Mouse (Mus musculus) heart, embryonic 16.5 days (tissue): Measurements from ENCODE around the gene Slc1a5. TPM values are rescaled to one million over a fixed set of nuclear protein-coding genes. Genes with fewer than 3 reads are reported as not detected.

Experiments used
- ATAC-seq: fragments of 200-750 bp; cut with Nextera tagmentation; replicated peaks from 2 replicates; pipeline ENCODE4 v1.8.0; 2017; ENCODE audit warnings: moderate number of reproducible peaks; ENCODE audit not compliant: insufficient read depth, low FRiP score; ENCODE audit errors: extremely low read depth
- H3K27ac ChIP-seq: fragments of 300-500 bp; sonication (generic); 2 replicates; pipeline ENCODE4 v1.5.1; 2014; ENCODE audit warnings: mild to moderate bottlenecking, low read length, control low read depth, moderate library complexity
- H3K27me3 ChIP-seq: fragments of 300-500 bp; sonication (generic); 2 replicates; pipeline ENCODE4 v1.6.1; 2014; ENCODE audit warnings: low read length, mixed read lengths; ENCODE audit not compliant: control insufficient read depth, insufficient read depth
- H3K36me3 ChIP-seq: fragments of 300-500 bp; sonication (generic); 2 replicates; pipeline ENCODE4 v1.6.1; 2014; ENCODE audit not compliant: control insufficient read depth, insufficient read depth
- H3K4me1 ChIP-seq: fragments of 300-500 bp; sonication (generic); 2 replicates; pipeline ENCODE4 v1.6.1; 2014; ENCODE audit warnings: low read length, mixed read lengths; ENCODE audit not compliant: control insufficient read depth, insufficient read depth
- H3K4me2 ChIP-seq: fragments of 300-500 bp; sonication (generic); 2 replicates; pipeline ENCODE4 v1.6.1; 2014; ENCODE audit warnings: low read depth, mild to moderate bottlenecking, control low read depth, low read length
- H3K4me3 ChIP-seq: fragments of 300-500 bp; sonication (generic); 2 replicates; pipeline ENCODE4 v1.5.1; 2014; ENCODE audit warnings: mild to moderate bottlenecking, control low read depth, low read length
- H3K9ac ChIP-seq: fragments of 300-500 bp; sonication (generic); 2 replicates; pipeline ENCODE4 v1.6.1; 2014; ENCODE audit warnings: low read length, control low read depth
- H3K9me3 ChIP-seq: fragments of 300-500 bp; sonication (generic); replicated peaks from 2 replicates; pipeline ENCODE4 v1.6.1; 2016; ENCODE audit warnings: low read length; ENCODE audit not compliant: control insufficient read depth
- WGBS: fragments of 180-500 bp; shearing (Covaris S2); extraction: QIAGEN DNeasy Blood & Tissue Kit; methylation state at CpG from one replicate; pipeline ENCODE4 v1.1.7; 2014; 5-methylcytosine and 5-hydroxymethylcytosine counted together
- polyA plus RNA-seq: library from polyadenylated mRNA; unstranded; fragments of >200 nt; fragmentation: Nextera tagmentation; extraction: Ambion mirVana; gene quantifications from 2 replicates; pipeline ENCODE4 v1.2.1, GENCODE M21; 2015

Gene Slc1a5
- 45.4 and 47.6 TPM in 2 replicates for polyA plus RNA-seq

DNA sequence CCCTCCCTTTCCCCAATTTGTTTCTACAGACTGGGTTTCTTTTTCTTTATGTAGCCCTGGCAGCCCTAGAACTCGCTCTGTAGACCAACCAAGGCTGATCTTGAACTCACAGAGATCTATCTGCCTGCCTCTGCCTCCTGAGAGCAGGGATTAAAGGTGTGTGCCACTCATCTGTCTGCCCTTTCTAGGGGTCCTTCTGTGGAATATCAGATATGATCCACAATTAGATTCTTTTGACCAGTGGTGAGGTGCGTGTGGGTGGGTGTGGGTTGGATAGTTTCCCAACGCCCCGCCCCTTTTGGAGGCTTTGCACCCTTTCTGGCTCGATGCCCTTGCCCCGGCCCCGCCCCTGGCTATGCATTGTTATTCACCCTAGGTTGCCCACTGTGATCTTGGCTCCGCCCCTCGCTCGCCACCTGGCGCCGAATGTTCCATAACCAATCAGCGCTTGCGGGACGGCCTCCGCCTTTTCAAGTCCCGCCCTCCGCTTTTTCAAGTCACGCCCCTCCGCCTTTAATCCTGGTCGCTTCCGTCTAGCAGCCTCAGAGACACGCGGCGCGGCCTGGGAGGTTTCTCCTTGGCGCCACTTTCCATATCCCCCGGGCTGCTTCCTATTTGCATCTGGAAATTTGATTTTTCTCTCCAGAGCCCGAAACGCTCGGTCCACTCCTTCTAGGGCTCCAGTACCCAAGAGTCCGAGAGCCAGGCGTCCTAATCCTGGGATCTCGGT lies at the start of gene Slc1a5:
Slc1a5 (plus strand) TSS at position 516 of the 730 bp plus-strand sequence.
- Histone ChIP-seq H3K9ac (peak within 1 kb of the TSS; percentile 86), H3K9me3 (no peaks in the 10 kb centered on the region), H3K4me2 (peak within 1 kb of the TSS; percentile 98), H3K36me3 (no peaks in the 10 kb centered on the region), H3K4me1 (peaks cover 24% of the 10 kb centered on the region), H3K27ac (peak within 1 kb of the TSS; percentile 59), H3K27me3 (no peaks in the 10 kb centered on the region), H3K4me3 (peak within 1 kb of the TSS; percentile 88)
- ATAC-seq = peak; percentile 76
- WGBS = 3% methylated on average over 34 of the region's 34 CpGs

DNA sequence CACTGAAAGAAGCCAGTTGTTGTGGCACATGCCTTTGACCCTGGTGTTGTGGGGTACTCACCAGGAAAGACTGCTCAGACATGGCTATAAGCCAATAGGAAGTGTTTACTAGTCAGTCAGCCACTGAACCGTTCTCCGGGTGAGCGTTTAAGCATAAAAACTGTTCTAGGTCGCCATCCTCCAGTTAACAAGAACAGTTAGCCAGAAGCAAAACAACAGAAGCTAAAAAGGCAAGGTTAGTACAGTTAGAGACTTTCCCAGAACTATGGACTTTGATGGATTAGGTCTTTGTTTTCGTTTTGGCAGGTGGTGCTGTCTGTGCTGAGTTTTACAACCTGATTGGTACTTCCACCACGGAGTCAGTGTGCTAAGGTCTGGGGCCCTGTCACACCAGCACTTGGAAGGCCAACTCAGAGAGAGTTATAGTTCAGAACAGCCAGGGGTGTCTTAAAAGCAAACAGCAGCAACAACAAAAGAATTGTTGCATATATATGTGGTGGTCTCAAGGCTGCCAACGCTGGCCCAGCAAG lies 49.2 kb upstream of the Slc1a5 start:
- no peak for ATAC-seq
- H3K9ac ChIP-seq = no peak overlapping the region
- H3K4me2 ChIP-seq = no peak overlapping the region
- H3K4me3 ChIP-seq = no peak overlapping the region
- H3K4me1 ChIP-seq = peaks cover 14% of the 10 kb centered on the region; the same call in 1 of the 2 replicates
- no peak overlapping the region for H3K27ac ChIP-seq
- no peaks in the 10 kb centered on the region for H3K27me3 ChIP-seq
- H3K9me3 ChIP-seq = no peaks in the 10 kb centered on the region
- 63% methylated on average over 7 of the region's 7 CpGs for whole genome bisulfite sequencing
- no peaks in the 10 kb centered on the region for H3K36me3 ChIP-seq

DNA sequence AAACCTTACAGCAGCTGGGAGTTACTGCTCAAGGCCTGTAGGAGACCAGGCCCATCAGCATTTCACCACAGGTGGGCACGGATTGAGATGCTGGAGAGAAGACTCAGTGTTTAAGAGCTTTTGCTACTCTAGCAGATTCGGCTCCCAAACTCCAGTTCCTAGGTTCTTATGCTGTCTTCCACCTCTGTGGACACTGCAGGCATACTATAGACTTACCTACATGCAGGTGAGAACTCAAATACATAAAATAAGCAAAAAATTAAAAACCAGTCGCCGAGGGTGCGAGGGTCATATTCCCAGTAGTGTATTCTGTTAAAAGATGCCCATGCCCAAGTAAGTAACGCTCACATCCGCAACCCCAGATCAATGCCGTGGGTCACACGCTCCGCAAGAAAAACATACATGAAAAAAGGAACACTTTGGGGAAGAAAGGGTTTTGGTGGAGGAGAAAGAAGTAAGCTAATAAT lies 43.5 kb upstream of the Slc1a5 start:
- no peaks in the 10 kb centered on the region for H3K27me3 ChIP-seq
- H3K4me1 ChIP-seq = peaks cover 13% of the 10 kb centered on the region
- no peaks in the 10 kb centered on the region for H3K36me3 ChIP-seq
- WGBS = 35% methylated on average over 10 of the region's 10 CpGs
- peak overlapping the region; percentile 57 for H3K9ac ChIP-seq
- peak overlapping the region; percentile 83 for H3K4me3 ChIP-seq
- H3K27ac ChIP-seq = no peak overlapping the region
- peak overlapping the region; percentile 62 for H3K4me2 ChIP-seq
- no peak for ATAC-seq
- H3K9me3 ChIP-seq = no peaks in the 10 kb centered on the region

DNA sequence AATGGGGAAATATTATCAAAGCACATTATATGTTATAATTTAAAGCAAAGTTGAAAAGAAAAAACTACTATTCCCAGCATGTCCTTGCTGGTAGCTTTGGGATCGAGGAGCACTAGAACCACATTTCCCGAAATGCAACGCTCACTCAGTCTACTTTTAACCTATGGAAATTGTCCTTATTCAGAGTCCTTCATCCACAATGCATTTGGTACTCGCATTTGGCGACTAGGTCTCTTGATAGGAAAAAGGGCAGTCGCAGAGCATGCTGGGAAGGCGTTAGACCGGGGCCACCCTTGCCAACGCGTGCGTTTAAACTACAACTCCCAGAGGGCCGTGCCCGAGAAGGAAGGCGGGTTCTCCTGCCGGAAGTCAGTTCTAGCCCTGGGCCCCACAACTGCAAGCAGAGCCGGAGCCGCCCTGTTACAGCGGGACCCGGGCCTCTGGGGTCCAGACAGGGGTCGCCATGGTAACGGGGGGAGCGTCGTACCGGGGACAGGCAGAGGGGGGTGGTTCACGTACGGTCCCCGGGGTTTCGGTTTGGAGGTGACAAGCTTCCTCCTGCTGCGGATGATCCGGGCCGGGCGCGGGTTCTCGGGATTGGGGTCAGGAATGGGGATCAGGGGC lies 43.0 kb upstream of the Slc1a5 start, which contains the start of gene Ap2s1:
Ap2s1 (plus strand) TSS at position 338 of the 624 bp plus-strand sequence.
- no peaks in the 10 kb centered on the region for H3K27me3 ChIP-seq
- H3K4me2 ChIP-seq = peak within 1 kb of the TSS; percentile 77
- H3K36me3 ChIP-seq = peaks cover 2% of the 10 kb centered on the region; the same call in 1 of the 2 replicates
- WGBS = 0% methylated on average over 34 of the region's 34 CpGs
- H3K4me1 ChIP-seq = peaks cover 13% of the 10 kb centered on the region
- peak within 1 kb of the TSS; percentile 93 for H3K9ac ChIP-seq
- H3K27ac ChIP-seq = peak within 1 kb of the TSS; percentile 26; the same call in 1 of the 2 replicates
- ATAC-seq = peak; percentile 96
- H3K9me3 ChIP-seq = no peaks in the 10 kb centered on the region
- peak within 1 kb of the TSS; percentile 83 for H3K4me3 ChIP-seq

DNA sequence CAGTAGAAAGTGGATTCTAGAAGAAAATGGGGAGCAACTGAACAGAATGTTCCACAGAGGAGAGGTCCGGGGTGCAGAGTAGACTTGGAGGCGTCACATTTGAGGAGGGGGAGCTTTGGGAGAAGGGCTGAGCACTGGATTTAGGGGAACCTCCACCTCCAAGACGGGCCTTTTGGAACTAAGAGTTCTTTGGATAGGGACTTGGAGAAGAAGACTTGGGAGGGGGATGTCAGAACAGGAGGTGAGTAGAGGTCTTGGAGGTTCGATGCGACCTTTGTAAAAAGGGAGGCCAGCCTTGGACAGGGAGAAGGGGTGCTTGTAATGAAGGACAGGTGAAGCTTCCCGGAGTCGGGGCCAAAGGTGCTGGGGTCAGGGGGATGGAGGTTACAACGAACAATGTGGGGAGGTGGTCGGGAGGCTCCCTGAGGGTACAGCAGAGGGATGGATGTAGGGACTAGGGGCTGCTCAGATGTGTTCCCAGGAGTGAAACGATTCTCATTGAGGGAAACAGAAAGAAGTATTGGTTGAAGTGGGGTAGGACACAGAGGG lies 42.0 kb upstream of the Slc1a5 start:
- no peak overlapping the region for H3K27ac ChIP-seq
- WGBS = 53% methylated on average over 10 of the region's 10 CpGs
- no peaks in the 10 kb centered on the region for H3K9me3 ChIP-seq
- H3K9ac ChIP-seq = peak overlapping the region; percentile 93
- peaks cover 13% of the 10 kb centered on the region for H3K4me1 ChIP-seq
- H3K4me2 ChIP-seq = peak overlapping the region; percentile 77
- H3K27me3 ChIP-seq = no peaks in the 10 kb centered on the region
- no peak for ATAC-seq
- peaks cover 11% of the 10 kb centered on the region; the same call in 1 of the 2 replicates for H3K36me3 ChIP-seq
- peak overlapping the region; percentile 83 for H3K4me3 ChIP-seq

DNA sequence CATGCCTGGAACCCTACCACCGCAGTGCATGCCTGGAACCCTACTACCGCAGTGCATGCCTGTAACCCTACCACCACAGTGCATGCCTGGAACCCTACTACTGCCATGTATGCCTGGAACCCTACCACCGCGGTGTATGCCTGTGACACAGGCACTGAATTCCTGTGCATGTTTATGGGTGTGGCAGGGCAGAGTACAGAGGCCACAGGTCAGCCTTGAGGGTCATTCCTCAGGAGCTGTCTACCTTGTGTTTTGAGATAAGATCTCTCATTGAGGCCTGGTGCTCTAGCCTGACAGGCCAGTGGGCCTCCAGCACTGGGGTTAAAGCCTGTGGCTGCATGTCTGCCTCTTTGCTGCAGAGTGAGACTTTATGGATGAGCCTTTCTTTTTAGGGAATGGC lies 35.8 kb upstream of the Slc1a5 start:
- Histone ChIP-seq H3K27ac (no peak overlapping the region), H3K4me3 (no peak overlapping the region), H3K4me2 (no peak overlapping the region), H3K9ac (no peak overlapping the region), H3K9me3 (no peaks in the 10 kb centered on the region), H3K36me3 (peaks cover 41% of the 10 kb centered on the region), H3K27me3 (no peaks in the 10 kb centered on the region), H3K4me1 (no peaks in the 10 kb centered on the region; the same call in 1 of the 2 replicates)
- ATAC-seq = no peak
- WGBS = 89% methylated on average over 4 of the region's 4 CpGs

DNA sequence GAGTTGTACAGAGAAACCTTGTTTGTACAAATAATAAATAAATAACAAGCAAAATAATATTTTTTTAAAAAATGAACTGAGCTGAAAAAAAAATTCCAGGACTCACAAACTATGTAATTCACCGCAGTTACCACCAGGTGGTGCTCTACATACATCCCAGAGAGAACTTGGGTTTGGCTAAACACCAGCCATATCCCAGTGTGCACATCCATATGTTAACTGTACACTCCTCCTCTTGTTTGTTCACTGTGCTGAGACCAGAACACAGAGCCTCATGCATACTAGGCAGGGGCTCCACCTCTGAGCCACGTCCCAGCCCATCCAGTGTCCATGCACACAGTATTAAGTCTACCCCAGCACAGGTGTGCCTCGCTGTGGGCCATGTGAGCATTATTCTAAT lies 35.0 kb upstream of the Slc1a5 start:
- Histone ChIP-seq H3K9ac (no peak overlapping the region), H3K4me1 (no peaks in the 10 kb centered on the region; the same call in 1 of the 2 replicates), H3K36me3 (peaks cover 41% of the 10 kb centered on the region), H3K27ac (no peak overlapping the region), H3K4me3 (no peak overlapping the region), H3K4me2 (no peak overlapping the region), H3K27me3 (no peaks in the 10 kb centered on the region), H3K9me3 (no peaks in the 10 kb centered on the region)
- no peak for ATAC-seq
- 56% methylated on average over 3 of the region's 3 CpGs for WGBS

DNA sequence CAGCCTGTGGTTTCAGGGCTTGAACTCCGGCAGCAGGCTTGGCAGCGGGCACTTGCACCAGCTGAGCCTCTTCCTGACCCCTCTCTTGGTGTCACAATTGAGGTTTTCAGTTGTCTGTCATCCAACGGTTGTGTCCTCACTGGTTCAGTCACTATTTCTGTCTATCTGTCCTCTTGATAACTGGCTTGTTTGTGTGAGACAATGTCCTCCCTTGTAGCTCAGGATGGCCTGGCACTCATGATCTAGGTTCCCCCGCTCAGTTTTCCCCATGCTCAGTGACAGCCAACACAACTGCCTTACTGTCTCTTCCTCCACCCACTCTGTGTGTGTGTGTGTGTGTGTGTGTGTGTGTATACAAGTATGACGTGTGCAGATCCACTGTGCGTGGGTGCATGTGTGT lies 33.5 kb upstream of the Slc1a5 start:
- no peak overlapping the region for H3K4me3 ChIP-seq
- no peaks in the 10 kb centered on the region for H3K27me3 ChIP-seq
- no peak for ATAC-seq
- peaks cover 41% of the 10 kb centered on the region for H3K36me3 ChIP-seq
- no peaks in the 10 kb centered on the region for H3K9me3 ChIP-seq
- no peak overlapping the region for H3K27ac ChIP-seq
- H3K4me1 ChIP-seq = no peaks in the 10 kb centered on the region; the same call in 1 of the 2 replicates
- 86% methylated on average over 6 of the region's 6 CpGs for WGBS
- no peak overlapping the region for H3K9ac ChIP-seq
- H3K4me2 ChIP-seq = no peak overlapping the region
